Mouse (Mus musculus): ENCODE results near the gene Fgfr2.

Fgfr2 gene

GRCm38 (mm10) chr7:131628846-131629391 lies 1494.2 kb downstream of the Fgfr2 start:
- DNase-seq: peak; percentile 58 to 72

GRCm38 (mm10) chr7:131628356-131628755 lies 1494.8 kb downstream of the Fgfr2 start:
- DNase-seq: peak; percentile 84 to 85

- DNase-seq: no peak
These were observed 1513.5 kb downstream of the Fgfr2 start for GRCm38 (mm10) chr7:131609677-131610076.

GRCm38 (mm10) chr7:131608049-131608448 lies 1515.1 kb downstream of the Fgfr2 start:
- no peak for DNase-seq

GRCm38 (mm10) chr7:131605481-131605880 lies 1517.7 kb downstream of the Fgfr2 start:
- DNase-seq: peak; percentile 12 to 27

GRCm38 (mm10) chr7:131604946-131605345 lies 1518.2 kb downstream of the Fgfr2 start:
- peak in 1 of 2 experiments; percentile 12 for DNase-seq

GRCm38 (mm10) chr7:131603186-131603585 lies 1520.0 kb downstream of the Fgfr2 start:
- no peak for DNase-seq

- DNase-seq: no peak
These were observed 1521.0 kb downstream of the Fgfr2 start for GRCm38 (mm10) chr7:131602106-131602505.

- DNase-seq: peak; percentile 49 to 57
These were observed 1524.7 kb downstream of the Fgfr2 start for GRCm38 (mm10) chr7:131598483-131598824.

- DNase-seq: peak in 1 of 2 experiments; percentile 22
These were observed 1525.2 kb downstream of the Fgfr2 start for GRCm38 (mm10) chr7:131597779-131598482.

GRCm38 (mm10) chr7:131585551-131585950 lies 1537.6 kb downstream of the Fgfr2 start:
- DNase-seq: no peak

GRCm38 (mm10) chr7:131582178-131582577 lies 1541.0 kb downstream of the Fgfr2 start:
- no peak for DNase-seq

GRCm38 (mm10) chr7:131575246-131575645 lies 1547.9 kb downstream of the Fgfr2 start:
- DNase-seq: no peak

GRCm38 (mm10) chr7:131560697-131561042 lies 1562.5 kb downstream of the Fgfr2 start:
- no peak for DNase-seq

- peak; percentile 91 to 94 for DNase-seq
These were observed 1563.0 kb downstream of the Fgfr2 start, which contains the start of gene Bub3 for GRCm38 (mm10) chr7:131559986-131560696. TSS of gene Bub3 (plus strand) at chr7:131560222.

GRCm38 (mm10) chr7:131557751-131558150 lies 1565.4 kb downstream of the Fgfr2 start:
- DNase-seq: no peak

- DNase-seq: peak; percentile 39 to 43
These were observed 1566.4 kb downstream of the Fgfr2 start for GRCm38 (mm10) chr7:131556541-131557271.

GRCm38 (mm10) chr7:131556116-131556515 lies 1567.0 kb downstream of the Fgfr2 start:
- DNase-seq: peak in 1 of 2 experiments; percentile 29

GRCm38 (mm10) chr7:131555301-131556081 lies 1567.7 kb downstream of the Fgfr2 start:
- peak; percentile 32 to 47 for DNase-seq

- DNase-seq: peak; percentile 28 to 32
These were observed 1568.6 kb downstream of the Fgfr2 start for GRCm38 (mm10) chr7:131554341-131555180.

- DNase-seq: peak; percentile 33 to 39
These were observed 1569.4 kb downstream of the Fgfr2 start for GRCm38 (mm10) chr7:131553771-131554175.
